Mouse (Mus musculus) ES-E14 (cell line): Measurements from ENCODE around the gene Svop.

ENCODE experiments used
- CHD2 ChIP-seq: IDR thresholded peaks from 2 replicates; pipeline ENCODE4 v1.6.1; 2014; ENCODE audit warnings: mild to moderate bottlenecking, low read depth, low read length, inconsistent platforms
- HCFC1 ChIP-seq: IDR thresholded peaks from 2 replicates; pipeline ENCODE4 v1.6.1; 2012; ENCODE audit warnings: low read length, inconsistent platforms, borderline replicate concordance; ENCODE audit not compliant: insufficient read depth
- MAFK ChIP-seq: IDR thresholded peaks from 2 replicates; pipeline ENCODE4 v1.6.1; 2014; ENCODE audit warnings: mild to moderate bottlenecking, low read depth, low read length, inconsistent platforms; ENCODE audit not compliant: insufficient read depth
- ZC3H11A ChIP-seq: IDR thresholded peaks from 2 replicates; pipeline ENCODE4 v1.6.1; 2012; ENCODE audit warnings: low read depth, mild to moderate bottlenecking, inconsistent platforms, low read length, borderline replicate concordance

- TF ChIP-seq HCFC1 (no peak), MAFK (no peak), ZC3H11A (no peak), CHD2 (no peak)
Observed at GRCm38 (mm10) chr5:114113334-114113733, 22.0 kb upstream of the Svop start.
